Mouse (Mus musculus) spleen, adult 2 months (tissue): ENCODE data around the gene Smarcc1. TPM values are rescaled to one million over a fixed set of nuclear protein-coding genes. Genes with fewer than 3 reads are reported as not detected.
"Not testable (repeated sequence)": the region's sequence is repeated elsewhere in the genome, so short reads cannot be mapped to it uniquely, and the experiment has no call there.

Experiments used
- DNase-seq, 2 experiments: peaks; one replicate each; pipeline versions ENCODE4 v3.0.0 to v3.0.0-alpha.2; 2012 to 2021; ENCODE audit warnings: low spot score in 2 of 2, low read depth in 1 of 2
- H3K27ac ChIP-seq: fragments of 200-500 bp; 2 replicates; pipeline ENCODE4 v1.5.1; 2012; ENCODE audit warnings: low read length, inconsistent platforms; ENCODE audit not compliant: insufficient read depth
- H3K27me3 ChIP-seq: fragments of 200-500 bp; 2 replicates; pipeline ENCODE4 v1.6.1; 2012; ENCODE audit warnings: mild to moderate bottlenecking, moderate library complexity, low read length, inconsistent platforms; ENCODE audit not compliant: control insufficient read depth, insufficient read depth
- H3K36me3 ChIP-seq: fragments of 200-500 bp; 2 replicates; pipeline ENCODE4 v1.6.1; 2012; ENCODE audit warnings: mild to moderate bottlenecking, low read length, inconsistent platforms; ENCODE audit not compliant: control insufficient read depth, insufficient read depth
- H3K4me1 ChIP-seq: fragments of 200-500 bp; 2 replicates; pipeline ENCODE4 v1.6.1; 2011; ENCODE audit warnings: inconsistent platforms; ENCODE audit not compliant: control insufficient read depth, insufficient read depth, insufficient read length
- H3K4me3 ChIP-seq: fragments of 200-500 bp; 2 replicates; pipeline ENCODE4 v1.5.1; 2011; ENCODE audit warnings: mild to moderate bottlenecking, inconsistent platforms; ENCODE audit not compliant: insufficient read depth, insufficient read length; ENCODE audit errors: extremely low read depth
- CTCF ChIP-seq: fragments of 200-500 bp; IDR thresholded peaks from 2 replicates; pipeline ENCODE4 v1.5.1; 2011; ENCODE audit warnings: mild to moderate bottlenecking, inconsistent platforms; ENCODE audit not compliant: insufficient read depth, insufficient read length, insufficient replicate concordance; ENCODE audit errors: extremely low read depth
- POLR2A ChIP-seq: fragments of 200-500 bp; IDR thresholded peaks from 2 replicates; pipeline ENCODE4 v1.6.1; 2011; ENCODE audit warnings: low read depth, low read length, inconsistent platforms
- WGBS: fragments of 180-500 bp; shearing (Covaris S2); methylation state at CpG from one replicate; pipeline ENCODE4 v1.1.7; 2018; 5-methylcytosine and 5-hydroxymethylcytosine counted together
- polyA plus RNA-seq: library from polyadenylated mRNA; depleted of rRNA; stranded (reverse); fragments of >200 nt; gene quantifications from 2 replicates; pipeline ENCODE4 v1.2.3, GENCODE M21; 2012

Smarcc1 gene
- polyA plus RNA-seq, 1 experiment, result 10.6 TPM

- no peak overlapping the region for H3K27ac ChIP-seq
- 47% methylated on average over 2 of the region's 2 CpGs for WGBS
- peaks cover 14% of the 10 kb centered on the region for H3K36me3 ChIP-seq
- no peak for DNase-seq
- H3K27me3 ChIP-seq, result no peaks in the 10 kb centered on the region
- H3K4me1 ChIP-seq, result no peaks in the 10 kb centered on the region
- TF ChIP-seq POLR2A, result no peak
- no peak for TF ChIP-seq CTCF
- no peak overlapping the region for H3K4me3 ChIP-seq
Measured at GRCm38 (mm10) chr9:110148598-110148997, 31.1 kb downstream of the Smarcc1 start.

- Histone ChIP-seq H3K36me3 (peaks cover 17% of the 10 kb centered on the region), H3K27ac (no peak overlapping the region), H3K27me3 (no peaks in the 10 kb centered on the region), H3K4me1 (no peaks in the 10 kb centered on the region), H3K4me3 (no peak overlapping the region)
- DNase-seq, result no peak
- WGBS, result 94% methylated on average over 1 of the region's 1 CpGs
- TF ChIP-seq POLR2A, result no peak
- TF ChIP-seq CTCF, result no peak
Measured at GRCm38 (mm10) chr9:110159036-110159435, 41.5 kb downstream of the Smarcc1 start.

- DNase-seq, H3K4me1 ChIP-seq, H3K4me3 ChIP-seq, H3K27me3 ChIP-seq, H3K27ac ChIP-seq: not testable (repeated sequence)
- 91% methylated on average over 2 of the region's 2 CpGs for WGBS
- peaks cover 20% of the 10 kb centered on the region for H3K36me3 ChIP-seq
Measured at GRCm38 (mm10) chr9:110160486-110160885, 43.0 kb downstream of the Smarcc1 start.

- no peak for TF ChIP-seq CTCF
- TF ChIP-seq POLR2A, result no peak
- 89% methylated on average over 5 of the region's 5 CpGs for WGBS
- Histone ChIP-seq H3K27me3 (no peaks in the 10 kb centered on the region), H3K4me3 (no peak overlapping the region), H3K36me3 (peaks cover 11% of the 10 kb centered on the region), H3K27ac (no peak overlapping the region), H3K4me1 (no peaks in the 10 kb centered on the region)
- no peak for DNase-seq
Measured at GRCm38 (mm10) chr9:110162441-110162840, 44.9 kb downstream of the Smarcc1 start.

GRCm38 (mm10) chr9:110163071-110163470, 45.6 kb downstream of the Smarcc1 start:
- TF ChIP-seq CTCF (no peak), POLR2A (no peak)
- WGBS, result 88% methylated on average over 2 of the region's 2 CpGs
- Histone ChIP-seq H3K27ac (no peak overlapping the region), H3K4me1 (no peaks in the 10 kb centered on the region), H3K36me3 (peaks cover 11% of the 10 kb centered on the region), H3K4me3 (no peak overlapping the region), H3K27me3 (no peaks in the 10 kb centered on the region)
- no peak for DNase-seq

GRCm38 (mm10) chr9:110170858-110171257, 53.4 kb downstream of the Smarcc1 start:
- Histone ChIP-seq H3K27me3 (no peaks in the 10 kb centered on the region), H3K27ac (no peak overlapping the region), H3K4me3 (no peak overlapping the region), H3K36me3 (peaks cover 15% of the 10 kb centered on the region), H3K4me1 (no peaks in the 10 kb centered on the region)
- TF ChIP-seq CTCF (no peak), POLR2A (no peak)
- WGBS, result 88% methylated on average over 5 of the region's 5 CpGs
- DNase-seq, result no peak

GRCm38 (mm10) chr9:110199870-110200269, 82.4 kb downstream of the Smarcc1 start:
- Histone ChIP-seq H3K4me3 (no peak overlapping the region), H3K27me3 (no peaks in the 10 kb centered on the region), H3K4me1 (no peaks in the 10 kb centered on the region), H3K36me3 (peaks cover 33% of the 10 kb centered on the region), H3K27ac (no peak overlapping the region)
- DNase-seq, result no peak
- no peak for TF ChIP-seq CTCF
- 47% methylated on average over 2 of the region's 2 CpGs for WGBS
